Mouse (Mus musculus) limb, embryonic 11.5 days (tissue): ENCODE measurements at regions not wholly inside any gene's neighbourhood (a gene's known extent, or its start where the extent isn't known, plus 50 kb on each side); places are given as distances from the start of the nearest gene placed in this dataset.

Experiments used
- ATAC-seq: fragments of 200-750 bp; cut with Nextera tagmentation; 2 replicates; pipeline ENCODE4 v1.8.0; 2017; ENCODE audit warnings: low read depth; ENCODE audit not compliant: insufficient number of reproducible peaks, low FRiP score, low TSS enrichment
- DNase-seq: peaks from one replicate; pipeline ENCODE4 v3.0.0-alpha.2; 2015; ENCODE audit warnings: low spot score
- H3K27ac ChIP-seq: fragments of 300-500 bp; sonication (generic); replicated peaks from 2 replicates; pipeline ENCODE4 v1.5.1; 2014; ENCODE audit warnings: low read depth, mild to moderate bottlenecking, low read length
- H3K27me3 ChIP-seq: fragments of 300-500 bp; sonication (generic); 2 replicates; pipeline ENCODE4 v1.6.1; 2014; ENCODE audit warnings: mild to moderate bottlenecking, low read length, mixed read lengths; ENCODE audit not compliant: control insufficient read depth, insufficient read depth
- H3K36me3 ChIP-seq: fragments of 300-500 bp; sonication (generic); 2 replicates; pipeline ENCODE4 v1.6.1; 2014; ENCODE audit warnings: mild to moderate bottlenecking, low read length, moderate library complexity, mixed read lengths; ENCODE audit not compliant: control insufficient read depth, insufficient read depth
- H3K4me1 ChIP-seq: fragments of 300-500 bp; sonication (generic); 2 replicates; pipeline ENCODE4 v1.6.1; 2014; ENCODE audit warnings: low read length, mixed read lengths; ENCODE audit not compliant: control insufficient read depth, insufficient read depth
- H3K4me2 ChIP-seq: fragments of 300-500 bp; sonication (generic); 2 replicates; pipeline ENCODE4 v1.6.1; 2014; ENCODE audit warnings: low read depth, mild to moderate bottlenecking, moderate library complexity; ENCODE audit not compliant: severe bottlenecking
- H3K4me3 ChIP-seq: fragments of 300-500 bp; sonication (generic); 2 replicates; pipeline ENCODE4 v1.5.1; 2014; ENCODE audit warnings: low read depth, low read length
- H3K9ac ChIP-seq: fragments of 300-500 bp; sonication (generic); 2 replicates; pipeline ENCODE4 v1.6.1; 2014; ENCODE audit warnings: mild to moderate bottlenecking, low read length
- H3K9me3 ChIP-seq: fragments of 300-500 bp; sonication (generic); 2 replicates; pipeline ENCODE4 v1.6.1; 2016; ENCODE audit warnings: low read length; ENCODE audit not compliant: control insufficient read depth
- WGBS: fragments of 180-500 bp; shearing (Covaris S2); extraction: QIAGEN DNeasy Blood & Tissue Kit; methylation state at CpG from one replicate; pipeline ENCODE4 v1.1.7; 2014; 5-methylcytosine and 5-hydroxymethylcytosine counted together

GRCm38 (mm10) chr6:100470071-100470470 is 182.8 kb upstream of the Rybp start:
- ATAC-seq = no peak
- no peaks in the 10 kb centered on the region for H3K27me3 ChIP-seq
- 83% methylated on average over 2 of the region's 2 CpGs for WGBS

GRCm38 (mm10) chr6:100462757-100463156 is 175.5 kb upstream of the Rybp start:
- no peak overlapping the region for H3K9ac ChIP-seq
- WGBS = 89% methylated on average over 2 of the region's 2 CpGs

More at GRCm38 (mm10) chr6:100470071-100470470, 182.8 kb upstream of the Rybp start:
- H3K4me2 ChIP-seq = no peak overlapping the region
- H3K36me3 ChIP-seq = no peaks in the 10 kb centered on the region
- H3K9me3 ChIP-seq = peaks cover 7% of the 10 kb centered on the region; the same call in 1 of the 2 replicates
- no peak overlapping the region for H3K4me3 ChIP-seq
- no peak overlapping the region for H3K27ac ChIP-seq
- H3K4me1 ChIP-seq = no peaks in the 10 kb centered on the region
- H3K9ac ChIP-seq = no peak overlapping the region
- no peak for DNase-seq

GRCm38 (mm10) chr6:100453401-100453800 is 166.1 kb upstream of the Rybp start:
- Histone ChIP-seq H3K9ac (no peak overlapping the region), H3K4me1 (0 out of 2 replicates have a peak, but pooled peaks cover 3% of the 10 kb centered on the region), H3K27ac (no peak overlapping the region), H3K9me3 (peaks cover under 1% of the 10 kb centered on the region; the same call in 1 of the 2 replicates), H3K4me2 (no peak overlapping the region), H3K27me3 (no peaks in the 10 kb centered on the region), H3K4me3 (no peak overlapping the region), H3K36me3 (no peaks in the 10 kb centered on the region)
- 88% methylated on average over 3 of the region's 3 CpGs for WGBS
- DNase-seq (no peak), ATAC-seq (no peak)

More at GRCm38 (mm10) chr6:100462757-100463156, 175.5 kb upstream of the Rybp start:
- H3K27ac ChIP-seq = no peak overlapping the region
- peaks cover 2% of the 10 kb centered on the region; the same call in 1 of the 2 replicates for H3K9me3 ChIP-seq
- ATAC-seq = no peak
- DNase-seq = no peak
- no peaks in the 10 kb centered on the region for H3K4me1 ChIP-seq
- no peak overlapping the region for H3K4me3 ChIP-seq
- H3K36me3 ChIP-seq = no peaks in the 10 kb centered on the region
- H3K4me2 ChIP-seq = no peak overlapping the region
- no peaks in the 10 kb centered on the region for H3K27me3 ChIP-seq

- Histone ChIP-seq H3K4me3 (no peak overlapping the region), H3K9me3 (no peaks in the 10 kb centered on the region), H3K36me3 (no peaks in the 10 kb centered on the region), H3K4me1 (0 out of 2 replicates have a peak, but pooled peaks cover 3% of the 10 kb centered on the region), H3K4me2 (no peak overlapping the region), H3K27ac (no peak overlapping the region), H3K9ac (no peak overlapping the region), H3K27me3 (no peaks in the 10 kb centered on the region)
- WGBS = 64% methylated on average over 8 of the region's 9 CpGs
- no peak for ATAC-seq
- no peak for DNase-seq
Observed at GRCm38 (mm10) chr6:100452097-100453002, 165.1 kb upstream of the Rybp start.

GRCm38 (mm10) chr6:100450108-100450507 is 162.8 kb upstream of the Rybp start:
- no peak for DNase-seq

GRCm38 (mm10) chr6:100449087-100449486 is 161.8 kb upstream of the Rybp start:
- no peak overlapping the region for H3K4me3 ChIP-seq
- WGBS = 98% methylated on average over 4 of the region's 4 CpGs
- no peak for ATAC-seq

More at GRCm38 (mm10) chr6:100450108-100450507, 162.8 kb upstream of the Rybp start:
- Histone ChIP-seq H3K9me3 (no peaks in the 10 kb centered on the region), H3K27me3 (no peaks in the 10 kb centered on the region), H3K36me3 (no peaks in the 10 kb centered on the region), H3K9ac (no peak overlapping the region), H3K27ac (no peak overlapping the region), H3K4me1 (no peaks in the 10 kb centered on the region), H3K4me2 (no peak overlapping the region), H3K4me3 (no peak overlapping the region)
- ATAC-seq = no peak
- WGBS = 91% methylated on average over 6 of the region's 6 CpGs

GRCm38 (mm10) chr6:100447211-100447610 is 159.9 kb upstream of the Rybp start:
- no peak overlapping the region for H3K4me2 ChIP-seq
- no peaks in the 10 kb centered on the region for H3K27me3 ChIP-seq
- DNase-seq = no peak
- H3K27ac ChIP-seq = no peak overlapping the region
- 26% methylated on average over 1 of the region's 1 CpGs for WGBS
- no peaks in the 10 kb centered on the region for H3K4me1 ChIP-seq
- H3K9me3 ChIP-seq = no peaks in the 10 kb centered on the region
- no peak for ATAC-seq
- no peak overlapping the region for H3K9ac ChIP-seq
- H3K36me3 ChIP-seq = no peaks in the 10 kb centered on the region
- no peak overlapping the region for H3K4me3 ChIP-seq

More at GRCm38 (mm10) chr6:100449087-100449486, 161.8 kb upstream of the Rybp start:
- no peak overlapping the region for H3K4me2 ChIP-seq
- no peak for DNase-seq
- H3K9ac ChIP-seq = no peak overlapping the region
- no peaks in the 10 kb centered on the region for H3K27me3 ChIP-seq
- H3K27ac ChIP-seq = no peak overlapping the region
- H3K9me3 ChIP-seq = no peaks in the 10 kb centered on the region
- H3K4me1 ChIP-seq = no peaks in the 10 kb centered on the region
- H3K36me3 ChIP-seq = no peaks in the 10 kb centered on the region

GRCm38 (mm10) chr6:100446804-100447203 is 159.5 kb upstream of the Rybp start:
- WGBS = 80% methylated on average over 4 of the region's 4 CpGs
- Histone ChIP-seq H3K4me1 (no peaks in the 10 kb centered on the region), H3K9me3 (no peaks in the 10 kb centered on the region), H3K4me2 (no peak overlapping the region), H3K36me3 (no peaks in the 10 kb centered on the region), H3K27me3 (no peaks in the 10 kb centered on the region), H3K4me3 (no peak overlapping the region), H3K27ac (no peak overlapping the region), H3K9ac (no peak overlapping the region)
- DNase-seq = no peak
- ATAC-seq = no peak
